Mouse (Mus musculus): ENCODE results near the gene Chkb.

GRCm38 (mm10) chr15:89435878-89436277, 6.2 kb upstream of the Chkb start:
- TF ChIP-seq EP300 (IDR thresholded peaks at IDR 0.05; ENCODE audit: low read length) (no peak), ZC3H11A (IDR thresholded peaks at IDR 0.05; ENCODE audit: low read depth, low read length) (no peak), RAD21 (IDR thresholded peaks at IDR 0.05; ENCODE audit: low read depth, low read length) (no peak), CTCF (conservative IDR thresholded peaks at IDR 0.05 in 1 of 2, IDR thresholded peaks at IDR 0.05 in 1 of 2; ENCODE audit: low read depth in 2 of 2, low read length in 2 of 2) (no peak), KAT2A (IDR thresholded peaks at IDR 0.05; ENCODE audit: insufficient replicate concordance, low read length) (no peak)

Data from CH12.LX (cell line).